Mouse (Mus musculus) megakaryocyte, embryonic 14.5 days (primary cell): ENCODE data around the gene 4930430F08Rik.

Experiments used
- FLI1 ChIP-seq: IDR thresholded peaks from 2 replicates; pipeline ENCODE4 v1.6.1; 2012; ENCODE audit warnings: low read length, inconsistent platforms, mixed read lengths
- GATA1 ChIP-seq: IDR thresholded peaks from 3 replicates; pipeline ENCODE4 v1.6.1; 2012; ENCODE audit warnings: mixed read lengths, low read length, inconsistent platforms, borderline replicate concordance

- TF ChIP-seq GATA1 (no peak), FLI1 (no peak)
Measured at GRCm38 (mm10) chr10:100622494-100622893, 32.3 kb upstream of the 4930430F08Rik start.
